Mouse (Mus musculus) liver, adult 2 months (tissue): ENCODE results near the gene Tmeff2. TPM values are rescaled to one million over a fixed set of nuclear protein-coding genes. Genes with fewer than 3 reads are reported as not detected.

ENCODE experiments used
- DNase-seq: peaks from one replicate; pipeline ENCODE4 v3.0.0-alpha.2; 2011; ENCODE audit warnings: low read depth, low spot score; ENCODE audit errors: extremely low read depth
- H3K27ac ChIP-seq: fragments of 200-500 bp; replicated peaks from 2 replicates; pipeline ENCODE4 v1.5.1; 2012; ENCODE audit warnings: low read depth, mild to moderate bottlenecking, control low read depth, inconsistent platforms, low read length; ENCODE audit not compliant: insufficient read depth
- H3K27me3 ChIP-seq: fragments of 200-500 bp; 2 replicates; pipeline ENCODE4 v1.6.1; 2012; ENCODE audit warnings: mild to moderate bottlenecking, moderate library complexity, low read length, inconsistent platforms; ENCODE audit not compliant: control insufficient read depth, insufficient read depth
- H3K36me3 ChIP-seq: fragments of 200-500 bp; 2 replicates; pipeline ENCODE4 v1.6.1; 2012; ENCODE audit warnings: low read length, inconsistent platforms; ENCODE audit not compliant: control insufficient read depth, insufficient read depth
- H3K4me1 ChIP-seq: fragments of 200-500 bp; 2 replicates; pipeline ENCODE4 v1.6.1; 2011; ENCODE audit warnings: low read length; ENCODE audit not compliant: control insufficient read depth, insufficient read depth
- H3K4me3 ChIP-seq: fragments of 200-500 bp; 2 replicates; pipeline ENCODE4 v1.5.1; 2011; ENCODE audit warnings: low read depth, mild to moderate bottlenecking, control low read depth, low read length, moderate library complexity; ENCODE audit not compliant: insufficient read depth
- H3K79me2 ChIP-seq: fragments of 200-500 bp; 2 replicates; pipeline ENCODE4 v1.6.1; 2012; ENCODE audit warnings: inconsistent platforms, mild to moderate bottlenecking, low read length, moderate library complexity; ENCODE audit not compliant: control insufficient read depth, insufficient read depth
- H3K9ac ChIP-seq: fragments of 200-500 bp; 2 replicates; pipeline ENCODE4 v1.6.1; 2012; ENCODE audit warnings: low read depth, mild to moderate bottlenecking, control low read depth, inconsistent platforms, low read length
- CTCF ChIP-seq: fragments of 200-500 bp; IDR thresholded peaks from 2 replicates; pipeline ENCODE4 v1.5.1; 2011; ENCODE audit warnings: low read depth, low read length, control low read depth
- POLR2A ChIP-seq: fragments of 200-500 bp; IDR thresholded peaks from 2 replicates; pipeline ENCODE4 v1.6.1; 2011; ENCODE audit warnings: low read length, control low read depth; ENCODE audit not compliant: insufficient read depth; ENCODE audit errors: extremely low read depth
- WGBS: fragments of 180-500 bp; shearing (Covaris S2); methylation state at CpG from one replicate; pipeline ENCODE4 v1.1.7; 2018; 5-methylcytosine and 5-hydroxymethylcytosine counted together
- polyA plus RNA-seq: library from polyadenylated mRNA; depleted of rRNA; stranded (reverse); fragments of >200 nt; gene quantifications from 2 replicates; pipeline ENCODE4 v1.2.3, GENCODE M21; 2012
- total RNA-seq: library from RNA; depleted of rRNA; stranded (reverse); fragments of >200 nt; gene quantifications from 2 replicates; pipeline ENCODE4 v1.2.3, GENCODE M21; 2014

Gene Tmeff2
- total and polyA plus RNA-seq, 2 experiments: 0.09 TPM; not detected in 1

GRCm38 (mm10) chr1:51152856-51153255, 252.4 kb downstream of the Tmeff2 start:
- 26% methylated on average over 5 of the region's 5 CpGs for WGBS
- peak; percentile 28 for DNase-seq

DNA sequence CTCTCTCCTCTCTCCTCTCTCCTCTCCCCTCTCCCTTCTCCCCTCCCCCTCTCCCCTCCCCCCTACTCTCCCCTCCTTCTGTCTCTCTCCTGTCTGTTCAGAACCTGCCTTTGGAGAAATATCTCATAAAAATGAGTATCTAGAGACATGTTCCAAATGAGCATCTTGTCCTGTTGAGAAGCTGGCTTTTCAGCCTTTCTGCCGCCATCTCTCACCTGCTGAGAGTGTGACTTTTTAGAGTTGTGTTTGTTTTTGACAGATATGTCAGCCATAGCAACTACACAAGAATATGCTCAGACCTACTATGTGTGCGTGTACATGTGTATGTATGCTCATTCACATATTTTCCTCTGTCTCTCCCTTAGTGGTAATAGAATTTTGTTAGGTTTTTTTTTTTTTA, 283.8 kb downstream of the Tmeff2 start:
- Histone ChIP-seq H3K27ac (no peak overlapping the region), H3K27me3 (no peaks in the 10 kb centered on the region), H3K79me2 (no peaks in the 10 kb centered on the region), H3K9ac (no peak overlapping the region), H3K36me3 (no peaks in the 10 kb centered on the region), H3K4me1 (no peaks in the 10 kb centered on the region), H3K4me3 (no peak overlapping the region)
- WGBS: 91% methylated on average over 2 of the region's 2 CpGs
- DNase-seq: no peak
- no peak for TF ChIP-seq POLR2A
- TF ChIP-seq CTCF: no peak

More at GRCm38 (mm10) chr1:51152856-51153255, 252.4 kb downstream of the Tmeff2 start:
- Histone ChIP-seq H3K79me2 (no peaks in the 10 kb centered on the region), H3K4me1 (no peaks in the 10 kb centered on the region), H3K4me3 (no peak overlapping the region), H3K27ac (no peak overlapping the region), H3K27me3 (no peaks in the 10 kb centered on the region), H3K9ac (no peak overlapping the region), H3K36me3 (no peaks in the 10 kb centered on the region)
- TF ChIP-seq POLR2A (no peak), CTCF (no peak)

- H3K36me3 ChIP-seq: no peaks in the 10 kb centered on the region
- 90% methylated on average over 5 of the region's 5 CpGs for WGBS
- H3K27ac ChIP-seq: no peak overlapping the region
- no peak overlapping the region for H3K9ac ChIP-seq
- no peak overlapping the region for H3K4me3 ChIP-seq
- no peak for DNase-seq
- no peak for TF ChIP-seq CTCF
- TF ChIP-seq POLR2A: no peak
- no peaks in the 10 kb centered on the region for H3K27me3 ChIP-seq
- H3K4me1 ChIP-seq: no peaks in the 10 kb centered on the region
- H3K79me2 ChIP-seq: no peaks in the 10 kb centered on the region
These were observed 288.6 kb downstream of the Tmeff2 start for GRCm38 (mm10) chr1:51189008-51189407.

GRCm38 (mm10) chr1:51191253-51191652, 290.8 kb downstream of the Tmeff2 start:
- no peak overlapping the region for H3K4me3 ChIP-seq
- H3K36me3 ChIP-seq: no peaks in the 10 kb centered on the region
- no peak overlapping the region for H3K9ac ChIP-seq
- H3K27me3 ChIP-seq: no peaks in the 10 kb centered on the region
- DNase-seq: no peak
- H3K4me1 ChIP-seq: no peaks in the 10 kb centered on the region
- no peaks in the 10 kb centered on the region for H3K79me2 ChIP-seq
- no peak for TF ChIP-seq CTCF
- no peak for TF ChIP-seq POLR2A
- H3K27ac ChIP-seq: no peak overlapping the region

- no peak for DNase-seq
- H3K4me3 ChIP-seq: no peak overlapping the region
- no peaks in the 10 kb centered on the region for H3K36me3 ChIP-seq
- no peaks in the 10 kb centered on the region for H3K4me1 ChIP-seq
- no peaks in the 10 kb centered on the region for H3K27me3 ChIP-seq
- TF ChIP-seq CTCF: no peak
- TF ChIP-seq POLR2A: no peak
- WGBS: 61% methylated on average over 6 of the region's 6 CpGs
- H3K9ac ChIP-seq: no peak overlapping the region
- no peaks in the 10 kb centered on the region for H3K79me2 ChIP-seq
- no peak overlapping the region for H3K27ac ChIP-seq
These were observed 291.6 kb downstream of the Tmeff2 start for GRCm38 (mm10) chr1:51191872-51192613.

DNA sequence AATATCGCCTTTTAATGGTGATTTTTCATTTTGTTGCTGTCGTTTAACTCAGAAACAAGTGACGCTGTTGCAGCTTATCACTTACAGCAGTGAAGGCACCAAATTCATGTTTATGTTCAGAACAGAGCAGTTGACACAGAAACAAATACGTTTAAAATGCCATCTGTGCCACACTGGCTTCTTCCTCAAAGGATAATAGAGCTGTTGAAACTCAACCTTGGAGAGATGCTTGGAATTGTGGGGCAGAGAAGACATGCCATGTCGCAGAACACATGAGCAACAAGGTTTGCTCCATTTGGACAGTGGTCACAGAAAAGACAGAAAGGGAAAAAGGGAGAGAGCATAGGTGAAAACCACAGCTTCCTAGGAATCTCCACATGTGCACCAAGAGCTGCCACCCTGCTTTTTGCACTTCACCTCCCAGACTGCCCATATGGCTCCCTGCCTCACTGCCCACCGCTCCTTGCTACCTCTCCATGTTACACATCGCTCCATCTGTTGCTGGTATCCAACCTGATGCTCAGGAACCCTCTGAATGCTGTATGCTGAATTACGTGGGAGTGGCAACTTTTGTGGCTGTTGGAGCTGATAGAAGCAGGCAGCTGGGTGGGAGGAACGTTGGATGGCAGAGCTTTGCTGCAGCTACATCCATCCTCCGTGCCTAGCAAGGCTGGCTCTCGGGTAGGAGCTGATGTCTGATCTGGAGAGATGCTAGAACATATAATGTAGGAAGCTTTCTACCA, 298.8 kb downstream of the Tmeff2 start:
- Histone ChIP-seq H3K27me3 (no peaks in the 10 kb centered on the region), H3K4me1 (no peaks in the 10 kb centered on the region), H3K9ac (no peak overlapping the region), H3K79me2 (no peaks in the 10 kb centered on the region), H3K27ac (no peak overlapping the region), H3K4me3 (no peak overlapping the region), H3K36me3 (no peaks in the 10 kb centered on the region)
- DNase-seq: no peak
- 84% methylated on average over 11 of the region's 11 CpGs for WGBS
- TF ChIP-seq CTCF (no peak), POLR2A (no peak)
